Mouse (Mus musculus) CD4-positive, CD25-positive, alpha-beta regulatory T cell, adult 2 months (primary cell): ENCODE measurements at regions not wholly inside any gene's neighbourhood (a gene's known extent, or its start where the extent isn't known, plus 50 kb on each side); places are given as distances from the start of the nearest gene placed in this dataset.

ENCODE experiments used
- DNase-seq: peaks from one replicate; pipeline ENCODE4 v3.0.0-alpha.2; 2012; ENCODE audit warnings: low read depth, low spot score

DNA sequence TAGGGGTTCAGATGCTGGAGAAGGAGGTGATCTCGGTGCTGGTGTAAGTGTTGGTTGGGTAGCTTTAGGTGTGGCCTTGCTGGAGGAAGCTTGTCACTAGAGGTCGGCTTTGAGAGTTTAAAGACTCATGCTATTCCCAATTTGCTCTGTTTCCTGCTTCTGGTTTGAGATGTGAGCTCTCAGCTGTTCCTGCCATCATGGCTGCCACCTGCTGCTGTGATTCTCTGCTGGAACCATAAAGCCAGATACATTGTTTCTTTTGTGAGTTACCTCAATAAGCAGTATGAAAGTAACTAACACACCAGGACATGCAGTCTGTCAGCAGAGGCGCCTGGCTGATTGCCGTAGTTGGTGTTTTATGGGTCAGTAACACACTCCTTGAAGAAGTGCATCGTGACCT is 94.2 kb upstream of the Tut7 start:
- no peak for DNase-seq

DNA sequence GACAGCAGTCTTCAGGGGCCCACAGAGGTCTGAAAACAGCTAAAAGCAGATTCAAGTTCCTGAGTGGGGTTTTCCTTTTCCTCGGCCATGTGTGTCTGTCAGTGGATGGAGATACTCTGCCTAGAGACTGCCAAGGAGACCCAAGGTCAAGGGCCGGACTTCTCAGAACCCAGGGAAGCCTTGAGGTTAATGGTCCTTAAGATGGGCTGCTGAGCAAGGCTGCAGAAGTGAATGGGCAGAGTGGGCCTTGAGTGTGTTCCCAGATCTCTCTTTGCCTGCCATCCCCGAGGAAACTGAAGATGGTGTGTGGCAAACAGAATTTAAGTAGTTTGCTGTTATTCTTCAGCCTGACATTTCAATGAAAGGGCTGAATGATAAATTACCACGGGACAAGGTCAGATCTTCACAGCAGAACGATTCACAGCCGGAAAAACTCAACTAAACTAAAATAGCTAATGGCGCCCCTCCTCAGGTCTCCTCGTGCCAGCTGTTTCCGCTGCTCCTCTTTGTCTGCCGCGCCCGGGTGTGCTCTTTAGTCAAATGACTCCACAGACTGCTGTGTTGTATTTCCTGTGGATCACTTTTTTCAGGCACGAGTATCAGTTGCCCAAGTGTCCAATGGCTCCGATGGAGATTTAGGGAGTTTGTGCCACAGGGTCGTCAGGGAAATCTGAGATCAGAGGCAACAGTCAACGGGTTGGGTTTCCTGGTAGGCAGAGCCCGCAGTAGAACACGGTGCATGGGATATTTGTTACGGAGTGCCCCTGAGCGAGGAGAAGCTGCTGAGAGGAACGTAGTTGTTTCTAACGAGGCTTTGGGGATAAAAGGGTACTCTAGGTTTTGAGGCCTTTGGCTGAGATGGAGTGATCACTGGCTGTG is 93.5 kb upstream of the Tut7 start:
- no peak for DNase-seq

DNA sequence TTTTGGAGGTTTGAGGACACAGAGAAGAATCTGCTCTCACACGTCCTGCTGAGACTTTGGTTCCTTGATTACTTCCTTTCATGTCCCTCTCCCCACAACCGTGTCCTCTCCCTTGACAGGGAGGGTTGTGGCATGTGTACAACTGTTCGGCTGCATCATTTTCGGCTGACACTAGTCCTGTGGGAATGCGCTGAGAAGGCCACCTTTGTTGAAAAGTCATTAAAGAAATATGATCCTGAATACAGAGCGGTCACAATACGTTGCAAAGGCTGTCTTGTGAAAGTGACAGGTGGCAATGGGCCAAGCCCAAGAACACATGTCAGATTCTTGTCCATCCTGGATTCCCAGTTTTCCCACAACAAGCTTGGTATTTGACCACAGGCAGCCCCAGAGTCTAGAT is 92.8 kb upstream of the Tut7 start:
- DNase-seq: no peak

DNA sequence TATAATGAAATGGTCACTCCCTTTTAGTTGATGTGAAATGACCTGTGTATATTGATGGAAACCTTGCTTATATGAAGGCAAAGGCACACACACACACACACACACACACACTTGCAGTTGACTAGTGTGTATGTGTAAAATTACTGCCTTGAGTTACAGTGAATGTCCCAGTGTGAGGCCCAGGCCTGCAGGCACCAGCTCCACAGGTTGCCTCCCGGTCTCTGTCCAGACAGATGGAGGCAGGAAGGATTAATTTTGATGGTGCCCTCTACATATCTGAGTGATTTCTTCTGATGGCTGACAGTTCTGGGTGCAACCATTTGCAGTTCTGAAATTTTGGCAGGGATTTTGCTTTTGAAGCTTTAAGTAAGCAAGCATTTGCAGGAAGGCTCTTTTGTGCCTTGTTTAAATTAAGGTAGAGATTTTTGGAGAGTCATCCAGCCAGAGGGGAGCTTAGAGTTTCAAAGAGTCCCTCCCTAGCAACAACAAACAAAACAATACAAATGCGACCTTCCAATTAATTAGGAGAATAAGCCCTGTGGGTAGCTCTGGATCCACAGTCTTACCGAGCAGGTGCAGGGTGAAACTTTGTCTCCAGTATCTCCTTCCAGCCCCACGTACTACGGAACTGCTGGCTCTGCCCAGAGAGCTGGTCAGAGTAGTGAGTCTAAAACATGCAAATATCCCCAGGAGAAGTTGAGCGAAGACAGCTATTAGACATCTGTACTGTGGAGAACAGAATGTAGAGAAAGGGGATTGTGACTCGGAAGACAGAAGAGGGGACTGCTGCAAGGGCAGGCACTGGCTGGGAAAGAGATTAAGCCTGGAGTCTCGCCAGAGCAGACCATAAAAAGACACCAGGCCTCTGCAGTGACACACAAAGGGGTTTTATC is 87.5 kb upstream of the Tut7 start:
- no peak for DNase-seq

DNA sequence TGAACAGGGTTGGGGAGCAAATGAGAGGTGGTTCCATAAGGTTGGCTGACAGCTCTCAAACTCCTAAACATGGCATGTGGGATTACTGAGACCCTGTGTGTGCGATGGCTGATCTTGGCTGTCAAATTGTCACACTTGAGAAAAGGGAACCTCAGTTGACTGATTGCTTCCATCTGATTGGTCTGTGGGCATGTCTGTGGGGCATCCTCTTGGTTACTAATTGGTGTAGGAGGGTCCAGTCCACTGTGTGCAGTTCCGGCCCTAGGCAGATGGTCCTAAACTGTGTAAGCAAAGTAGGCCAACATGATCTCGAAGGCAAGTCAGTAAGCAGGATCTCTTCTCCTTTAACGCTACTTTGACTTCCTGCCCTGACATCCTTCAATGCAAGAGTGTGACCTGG is 86.5 kb upstream of the Tut7 start:
- DNase-seq: no peak

DNA sequence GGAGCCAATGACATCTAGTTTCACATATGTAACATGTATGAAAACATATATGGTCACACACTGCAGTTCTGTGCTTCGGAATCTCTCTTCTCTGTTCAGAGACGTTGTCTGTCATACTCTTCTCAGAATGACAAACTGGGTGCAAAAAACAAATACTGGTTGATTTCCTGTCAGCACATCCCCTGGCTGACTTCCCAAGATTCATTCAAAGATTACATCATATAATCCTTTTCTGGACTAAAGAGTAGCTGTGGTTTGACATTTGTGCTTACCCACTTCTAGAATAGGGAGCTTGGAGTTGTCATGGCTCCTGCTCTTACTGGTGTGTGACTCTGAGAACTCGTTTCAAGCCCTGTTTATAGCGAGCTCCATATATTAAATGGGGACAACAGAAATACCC is 85.8 kb upstream of the Tut7 start:
- DNase-seq: no peak

DNA sequence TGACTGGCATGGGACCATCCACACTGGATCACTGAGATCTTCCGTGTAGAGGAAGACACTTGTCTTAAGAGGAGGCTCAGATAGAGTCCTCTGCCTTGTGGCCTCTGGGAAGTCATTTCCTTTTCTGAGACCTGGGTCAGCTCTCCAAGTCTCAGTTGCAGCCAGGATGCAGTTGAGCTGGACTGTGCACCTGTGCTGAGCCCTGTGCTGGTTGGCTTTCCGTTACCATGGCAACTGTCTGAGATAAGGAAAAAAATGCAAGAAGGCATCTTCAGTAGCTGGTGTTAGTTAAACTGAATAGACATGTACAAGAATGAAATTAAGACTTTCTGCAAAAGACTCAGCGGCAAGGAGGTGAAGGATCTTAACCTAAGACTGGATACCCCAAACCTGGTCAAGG is 82.5 kb upstream of the Tut7 start:
- DNase-seq: no peak

DNA sequence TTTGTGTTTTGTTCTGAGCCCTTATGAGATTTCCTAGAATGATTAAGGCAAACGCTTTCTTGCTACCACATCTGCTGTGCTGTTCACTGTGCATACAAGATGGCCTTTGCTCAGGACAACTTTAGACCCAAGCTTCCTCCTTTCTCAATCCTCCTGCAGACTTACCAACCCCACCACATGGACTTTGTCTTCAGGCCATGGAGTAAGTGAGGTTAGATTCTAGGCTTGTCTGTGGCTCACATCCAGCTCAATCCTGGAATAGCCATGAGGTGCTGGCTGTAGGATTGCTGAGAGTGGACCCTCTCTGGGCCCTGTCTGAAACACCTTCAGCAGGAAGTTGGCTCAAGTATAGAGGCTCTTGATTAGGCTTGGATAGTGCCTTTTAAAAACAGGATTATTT is 81.5 kb upstream of the Tut7 start:
- no peak for DNase-seq

DNA sequence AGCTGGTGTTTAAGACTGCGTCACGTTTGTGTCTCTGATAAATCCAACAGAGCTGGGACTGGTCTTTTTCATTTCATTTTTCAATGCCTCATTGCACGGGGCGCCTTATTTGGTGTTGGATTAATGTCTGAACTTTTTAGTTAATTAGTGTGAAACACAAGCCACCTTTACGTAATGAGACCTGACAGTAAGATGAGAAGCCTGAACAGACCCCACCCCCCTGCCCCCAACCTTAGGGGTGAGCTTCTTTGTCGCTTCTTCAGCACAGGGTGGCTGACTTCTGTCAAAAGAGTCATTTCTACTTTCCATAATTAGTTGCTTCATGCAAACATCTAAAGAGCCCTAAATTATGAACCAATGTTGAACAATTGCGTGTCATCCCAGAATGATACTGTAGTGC is 76.6 kb upstream of the Tut7 start:
- no peak for DNase-seq

DNA sequence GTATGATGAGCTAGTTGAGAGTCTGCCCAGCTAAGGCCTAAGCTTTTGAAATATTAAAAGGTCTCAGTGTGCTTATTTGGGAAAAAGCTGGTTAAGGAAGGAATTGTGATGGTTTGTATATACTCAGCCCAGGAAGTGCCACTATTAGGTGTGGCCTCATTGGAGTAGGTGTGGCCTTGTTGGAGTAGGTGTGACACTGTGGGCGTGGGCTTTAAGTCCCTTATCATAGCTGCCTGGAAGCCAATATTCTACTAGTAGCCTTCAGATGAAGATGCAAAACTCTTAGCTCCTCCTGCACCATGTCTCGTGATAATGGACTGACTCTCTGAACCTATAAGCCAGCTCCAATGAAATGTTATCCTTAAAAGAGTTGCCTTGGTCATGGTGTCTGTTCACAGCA is 72.8 kb upstream of the Tut7 start:
- DNase-seq: no peak

DNA sequence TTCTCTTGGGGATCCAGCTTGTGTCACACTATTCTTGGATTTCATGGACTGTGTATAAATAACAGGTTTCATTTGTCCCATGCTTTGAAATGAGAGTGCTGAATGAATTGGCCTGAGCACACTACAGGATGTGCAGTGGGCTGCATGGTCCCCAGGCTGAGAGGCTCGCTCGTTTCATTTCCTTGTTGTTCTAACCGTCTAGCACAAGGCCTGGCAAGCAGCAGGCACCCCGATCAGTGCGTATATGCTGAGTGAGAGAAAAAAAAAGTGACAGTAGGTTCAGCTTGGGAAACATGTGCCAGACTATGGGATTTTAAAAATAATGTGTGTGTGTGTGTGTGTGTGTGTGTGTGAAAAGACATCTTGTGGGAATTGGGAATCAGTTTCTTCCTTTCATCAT is 71.1 kb upstream of the Tut7 start:
- no peak for DNase-seq

DNA sequence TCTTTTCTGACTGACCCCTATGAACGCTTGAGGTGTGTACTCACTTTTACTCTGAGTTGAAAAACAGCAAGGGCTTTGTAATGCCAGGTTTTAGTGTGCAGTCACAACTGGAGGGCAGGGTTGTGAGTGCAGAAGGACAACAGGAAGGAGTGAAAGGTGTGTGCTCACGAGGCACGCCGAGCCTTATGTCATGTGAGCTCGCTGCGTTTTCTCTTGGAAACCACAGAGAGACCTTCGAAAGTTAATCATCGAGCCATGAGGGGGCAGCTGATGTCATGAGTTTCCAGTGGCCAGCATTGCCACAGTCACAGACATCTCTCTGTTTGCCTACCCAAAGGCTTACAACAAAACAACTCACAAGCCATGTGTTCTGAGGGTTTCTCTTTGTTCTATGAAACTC is 70.0 kb upstream of the Tut7 start:
- DNase-seq: no peak

DNA sequence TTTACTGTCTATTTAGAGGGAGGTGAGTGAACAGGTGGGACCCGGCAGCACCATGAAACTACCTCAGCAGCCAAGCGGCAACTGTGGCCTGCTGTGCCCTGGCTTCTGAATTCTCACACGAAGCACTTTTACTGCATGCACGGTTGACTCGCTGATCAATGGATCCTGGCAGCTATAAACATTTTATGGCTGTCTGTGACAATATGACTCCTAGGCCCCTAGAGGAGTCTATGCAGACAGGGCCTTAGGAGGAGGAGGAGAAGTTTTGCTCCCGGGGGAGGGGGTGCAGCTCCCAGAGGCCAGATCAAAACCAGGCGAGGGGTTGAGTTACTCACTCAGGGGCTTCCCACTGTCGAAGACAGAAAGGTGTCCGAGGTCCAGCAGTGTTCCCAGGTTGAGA is 69.4 kb upstream of the Tut7 start:
- no peak for DNase-seq

DNA sequence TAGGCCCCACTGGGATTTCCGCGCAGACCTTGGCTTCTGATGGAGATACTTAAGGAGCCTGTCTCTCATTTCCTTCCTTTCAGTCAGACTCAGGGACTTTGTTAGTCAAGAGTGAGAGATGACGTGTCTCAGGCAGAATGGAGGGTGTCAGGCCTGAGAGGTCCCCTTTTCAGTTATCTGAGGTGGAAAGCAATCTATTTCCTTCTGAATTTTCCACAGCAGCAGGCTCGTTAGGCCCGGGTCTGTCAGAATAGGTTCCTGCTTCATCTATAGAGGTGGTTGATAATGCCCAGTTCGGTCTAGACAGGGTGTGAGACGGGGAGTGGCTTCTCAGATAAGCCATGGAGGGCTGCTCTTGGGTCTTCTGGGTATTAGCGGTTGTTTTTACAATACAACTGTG is 68.8 kb upstream of the Tut7 start:
- no peak for DNase-seq

DNA sequence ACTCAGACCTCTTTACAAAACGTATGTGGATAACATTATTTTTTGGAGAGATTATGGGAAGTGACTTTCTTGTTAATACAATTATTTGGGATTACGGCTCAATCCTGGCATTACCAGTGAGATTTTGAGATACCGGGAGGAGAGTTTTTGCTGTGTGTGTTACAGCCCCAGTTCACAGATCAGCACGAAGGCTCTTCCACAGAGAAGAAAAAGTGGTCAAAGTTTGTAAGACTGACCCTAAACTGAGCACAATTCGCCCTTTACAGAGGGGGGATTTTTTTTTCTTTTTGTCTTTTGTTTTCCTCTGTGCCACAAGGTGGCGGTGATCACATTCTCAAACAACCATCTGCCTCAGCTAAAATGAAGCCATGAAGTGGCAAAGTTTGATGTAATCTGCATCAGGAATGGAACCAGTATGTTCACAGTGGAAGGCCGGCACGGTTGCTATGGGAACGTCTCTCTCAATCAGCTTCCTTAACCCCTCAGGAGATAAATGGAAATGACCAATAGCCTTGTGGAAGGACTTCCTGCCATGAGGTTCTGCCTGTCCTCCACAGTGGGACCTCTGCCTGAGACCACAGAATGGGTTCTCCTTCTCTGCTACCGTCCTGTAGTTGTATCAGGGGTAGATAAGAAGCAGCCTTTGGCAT is 66.6 kb upstream of the Tut7 start:
- no peak for DNase-seq

DNA sequence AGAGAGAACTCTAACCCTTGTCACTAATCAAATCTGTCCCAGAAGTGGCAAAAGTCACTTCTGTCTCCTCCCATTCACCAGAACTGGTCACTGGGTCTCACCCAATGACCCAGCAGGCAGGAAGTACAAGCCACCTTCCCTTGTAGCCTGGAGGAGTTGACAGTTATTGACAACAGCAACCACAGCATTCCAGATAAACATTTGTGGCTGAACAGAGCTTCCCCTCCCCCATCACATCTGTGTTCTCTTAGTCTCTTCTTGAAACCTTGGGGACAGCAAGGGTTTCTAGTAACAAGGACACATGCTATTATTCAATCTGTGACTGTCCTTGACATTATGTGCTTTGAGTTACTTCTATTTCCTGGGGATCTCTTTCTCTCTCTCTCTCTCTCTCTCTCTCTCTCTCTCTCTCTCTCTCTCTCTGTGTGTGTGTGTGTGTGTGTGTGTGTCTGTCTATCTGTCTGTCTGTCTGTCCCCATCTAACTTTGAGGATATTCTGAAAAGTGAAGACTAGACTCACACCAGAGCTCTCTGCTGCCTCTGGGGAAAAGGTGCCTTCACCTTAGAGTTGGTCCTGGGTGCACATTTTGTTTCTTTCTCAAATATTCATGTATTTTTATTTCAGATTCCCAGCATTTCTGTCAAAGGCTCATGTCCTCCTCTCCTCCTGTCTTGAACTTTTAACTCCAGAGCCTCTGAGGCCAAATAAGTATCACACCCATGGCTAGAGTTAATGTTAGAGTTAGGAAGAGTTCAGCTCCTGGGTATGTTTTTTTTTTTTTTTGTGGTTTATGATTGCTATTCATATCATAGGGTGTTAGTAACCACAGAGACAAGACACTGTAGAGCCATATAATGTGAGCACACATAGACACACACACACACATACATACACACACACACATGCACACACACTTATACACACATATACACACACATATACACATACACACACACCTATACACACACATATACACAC is 65.4 kb upstream of the Tut7 start:
- no peak for DNase-seq

DNA sequence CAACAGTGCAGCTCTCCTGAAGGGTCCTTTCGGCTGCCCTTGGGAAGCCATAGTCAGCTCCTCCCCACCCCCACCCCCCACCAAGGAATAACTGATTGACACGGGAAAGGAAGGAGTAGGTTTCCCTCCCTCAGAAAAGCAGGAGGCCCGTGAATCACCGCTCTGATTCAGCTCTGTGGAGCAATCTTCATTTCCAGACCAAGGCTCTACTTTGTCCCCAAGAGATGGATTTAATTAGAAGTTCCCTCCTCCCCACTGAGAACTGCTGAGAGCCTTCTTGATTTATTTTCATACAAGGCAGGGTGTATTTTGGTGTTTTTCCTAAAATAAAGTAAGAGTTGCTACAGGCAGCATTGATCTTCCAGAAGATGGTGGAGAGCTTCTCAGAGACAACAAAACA is 64.4 kb upstream of the Tut7 start:
- no peak for DNase-seq

DNA sequence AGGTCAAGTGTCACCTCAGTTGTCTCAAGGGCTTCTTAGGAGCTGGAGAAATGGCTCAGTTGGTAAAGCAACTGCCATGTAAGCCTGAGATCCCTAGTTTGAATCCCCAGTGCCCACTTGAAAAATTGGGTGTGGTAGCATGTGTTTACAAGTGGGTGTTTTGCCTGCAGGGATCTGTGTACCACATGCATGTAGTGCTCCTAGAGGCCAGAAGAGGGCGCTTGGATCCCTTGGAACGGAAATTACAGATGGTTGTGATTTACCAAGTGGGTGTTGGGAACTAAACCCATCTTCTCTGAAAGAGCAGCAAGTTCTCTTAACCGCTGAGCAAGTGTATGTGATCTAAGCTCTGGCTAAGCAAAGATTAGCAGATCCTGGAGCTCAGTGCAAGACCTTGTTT is 63.6 kb upstream of the Tut7 start:
- peak; percentile 15 for DNase-seq

DNA sequence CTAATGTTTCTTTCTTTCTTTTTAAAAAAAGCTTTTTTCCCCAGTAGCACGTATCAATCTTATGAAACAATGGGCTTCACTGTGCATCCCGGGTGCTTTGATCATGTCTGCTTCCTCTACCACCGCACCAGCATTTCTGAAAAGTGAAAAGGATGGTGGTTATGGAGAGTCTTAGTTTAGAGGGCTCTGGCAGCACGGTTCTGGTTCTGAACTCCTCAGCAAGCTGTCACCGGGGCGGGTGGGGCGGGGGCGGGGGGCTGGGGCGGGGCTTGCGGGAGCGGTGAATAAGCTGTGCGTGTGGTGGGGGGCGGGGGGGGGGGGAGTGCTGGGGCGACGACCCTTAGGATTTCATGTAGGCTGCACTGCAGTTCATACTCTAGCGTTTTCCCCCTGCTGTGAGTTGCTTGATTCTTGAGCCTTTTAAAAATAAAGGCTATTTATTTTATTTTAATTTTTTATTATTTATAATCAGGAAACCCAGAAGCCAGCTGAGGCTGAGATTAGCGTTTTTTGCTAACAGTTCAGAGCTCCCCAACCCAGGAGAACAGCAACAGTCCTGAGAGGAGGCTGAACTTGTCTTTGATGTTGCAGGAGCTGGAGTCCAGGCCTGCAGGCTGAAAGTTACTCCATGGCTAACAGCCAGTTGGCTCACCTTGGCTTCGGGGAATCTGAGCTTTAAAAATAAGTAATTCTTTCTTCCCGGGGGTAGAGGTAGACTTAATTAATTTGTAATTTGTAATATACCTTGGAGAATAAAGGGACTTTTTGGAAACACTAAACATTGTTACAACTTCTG is 59.2 kb upstream of the Tut7 start:
- no peak for DNase-seq

DNA sequence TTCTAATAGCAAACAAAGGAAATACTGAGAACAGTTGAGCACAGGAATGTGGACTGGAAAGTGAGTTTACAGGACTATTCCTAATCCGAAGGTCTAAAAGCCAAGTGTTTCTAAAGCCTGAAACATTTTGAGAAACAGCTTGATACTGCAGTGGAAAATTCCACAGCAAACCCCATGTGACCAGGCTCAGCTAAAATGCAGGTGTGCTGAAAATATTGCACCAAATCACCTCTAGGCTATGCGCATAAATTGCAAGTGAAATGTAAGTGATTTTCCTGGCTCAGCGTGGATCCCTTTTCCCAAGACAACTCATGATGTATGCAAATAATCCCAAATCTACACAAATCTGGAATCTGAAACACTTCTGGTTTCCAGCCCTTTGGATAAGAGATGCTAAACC is 57.1 kb upstream of the Tut7 start:
- DNase-seq: no peak
